Mouse (Mus musculus): ENCODE results near the gene Naa38.

GRCm38 (mm10) chr11:69413221-69414181, 18.2 kb downstream of the Naa38 start, which contains the start of gene Kdm6b:
- no peak for TF ChIP-seq CTCF (IDR thresholded peaks at IDR 0.05; ENCODE audit: borderline replicate concordance, insufficient read depth, low read depth, low read length)
- no peak for TF ChIP-seq POLR2A (IDR thresholded peaks at IDR 0.05; ENCODE audit: borderline replicate concordance, insufficient read depth, low read length)

All from cerebellum, adult 2 months (tissue).